Mouse (Mus musculus) erythroblast, embryonic 14.5 days (primary cell): ENCODE measurements around the gene Hyou1. TPM values are rescaled to one million over a fixed set of nuclear protein-coding genes. Genes with fewer than 3 reads are reported as not detected.
"Not testable (repeated sequence)": the region's sequence is repeated elsewhere in the genome, so short reads cannot be mapped to it uniquely, and the experiment has no call there.

Experiments used
- H3K27me3 ChIP-seq: 2 replicates; pipeline ENCODE4 v1.6.1; 2012; ENCODE audit warnings: inconsistent platforms; ENCODE audit not compliant: control insufficient read depth
- H3K36me3 ChIP-seq: 2 replicates; pipeline ENCODE4 v1.6.1; 2012; ENCODE audit warnings: mild to moderate bottlenecking, inconsistent platforms; ENCODE audit not compliant: control insufficient read depth
- H3K4me1 ChIP-seq: 2 replicates; pipeline ENCODE4 v1.6.1; 2012; ENCODE audit warnings: inconsistent platforms; ENCODE audit not compliant: control insufficient read depth
- H3K4me3 ChIP-seq: replicated peaks from 2 replicates; pipeline ENCODE3; 2012; ENCODE audit warnings: moderate library complexity, mild to moderate bottlenecking, inconsistent platforms
- H3K9me3 ChIP-seq: 2 replicates; pipeline ENCODE4 v1.6.1; 2012; ENCODE audit warnings: low read length, inconsistent platforms, mixed read lengths; ENCODE audit not compliant: control insufficient read depth
- GATA1 ChIP-seq: IDR thresholded peaks from 2 replicates; pipeline ENCODE4 v1.6.1; 2012; ENCODE audit warnings: low read length, inconsistent platforms, mixed read lengths
- TAL1 ChIP-seq: IDR thresholded peaks from 3 replicates; pipeline ENCODE4 v1.6.1; 2012; ENCODE audit warnings: low read length, inconsistent platforms, mixed read lengths
- polyA plus RNA-seq: library from polyadenylated mRNA; stranded (reverse); fragments of >175 nt; gene quantifications from 2 replicates; pipeline ENCODE4 v1.2.3, GENCODE M21; 2012

Gene Hyou1
- polyA plus RNA-seq, 1 experiment: 0.69 TPM

- H3K4me3 ChIP-seq: no peak overlapping the region
- peaks cover 40% of the 10 kb centered on the region for H3K4me1 ChIP-seq
- peaks cover 84% of the 10 kb centered on the region for H3K36me3 ChIP-seq
- H3K27me3 ChIP-seq: no peaks in the 10 kb centered on the region
- H3K9me3 ChIP-seq: peaks cover 6% of the 10 kb centered on the region
- no peak for TF ChIP-seq TAL1
Measured at GRCm38 (mm10) chr9:44347166-44347565, 32.1 kb upstream of the Hyou1 start.

- Histone ChIP-seq H3K4me1 (peaks cover 42% of the 10 kb centered on the region), H3K27me3 (no peaks in the 10 kb centered on the region), H3K4me3 (no peak overlapping the region), H3K9me3 (peaks cover 6% of the 10 kb centered on the region), H3K36me3 (peaks cover 84% of the 10 kb centered on the region)
- TF ChIP-seq GATA1: no peak
- no peak for TF ChIP-seq TAL1
Measured at GRCm38 (mm10) chr9:44347621-44348020, 31.7 kb upstream of the Hyou1 start.

GRCm38 (mm10) chr9:44348546-44348945 lies 30.7 kb upstream of the Hyou1 start:
- TF ChIP-seq GATA1 (no peak), TAL1 (no peak)
- Histone ChIP-seq H3K4me1 (peaks cover 42% of the 10 kb centered on the region), H3K4me3 (no peak overlapping the region), H3K27me3 (no peaks in the 10 kb centered on the region), H3K9me3 (peaks cover 6% of the 10 kb centered on the region), H3K36me3 (peaks cover 89% of the 10 kb centered on the region)

GRCm38 (mm10) chr9:44351396-44351795 lies 27.9 kb upstream of the Hyou1 start:
- TF ChIP-seq TAL1 (no peak), GATA1 (no peak)
- H3K9me3 ChIP-seq: peaks cover 6% of the 10 kb centered on the region
- H3K27me3 ChIP-seq: no peaks in the 10 kb centered on the region
- H3K36me3 ChIP-seq: peaks cover 99% of the 10 kb centered on the region
- H3K4me3 ChIP-seq: no peak overlapping the region
- H3K4me1 ChIP-seq: peaks cover 27% of the 10 kb centered on the region

- Histone ChIP-seq H3K4me3 (no peak overlapping the region), H3K27me3 (no peaks in the 10 kb centered on the region), H3K36me3 (peaks cover 98% of the 10 kb centered on the region), H3K4me1 (peaks cover 29% of the 10 kb centered on the region), H3K9me3 (peaks cover 6% of the 10 kb centered on the region)
- TF ChIP-seq GATA1: no peak
- TF ChIP-seq TAL1: no peak
Measured at GRCm38 (mm10) chr9:44352337-44352736, 27.0 kb upstream of the Hyou1 start.

- no peak for TF ChIP-seq GATA1
- TF ChIP-seq TAL1: no peak
Measured at GRCm38 (mm10) chr9:44353142-44353541, 26.1 kb upstream of the Hyou1 start.

GRCm38 (mm10) chr9:44357207-44357606 lies 22.1 kb upstream of the Hyou1 start:
- Histone ChIP-seq H3K27me3 (no peaks in the 10 kb centered on the region), H3K9me3 (no peaks in the 10 kb centered on the region), H3K4me3 (peak overlapping the region; percentile 5), H3K4me1 (peaks cover 42% of the 10 kb centered on the region), H3K36me3 (peaks cover 76% of the 10 kb centered on the region)
- TF ChIP-seq TAL1: no peak
- TF ChIP-seq GATA1: no peak

More at GRCm38 (mm10) chr9:44353142-44353541, 26.1 kb upstream of the Hyou1 start:
- peaks cover 28% of the 10 kb centered on the region for H3K4me1 ChIP-seq
- peaks cover 98% of the 10 kb centered on the region for H3K36me3 ChIP-seq
- H3K4me3 ChIP-seq: no peak overlapping the region
- H3K27me3 ChIP-seq: no peaks in the 10 kb centered on the region
- H3K9me3 ChIP-seq: peaks cover 6% of the 10 kb centered on the region

GRCm38 (mm10) chr9:44361190-44361917 lies 17.9 kb upstream of the Hyou1 start, which contains the start of gene Vps11:
Gene Vps11, minus strand, starts transcription at chr9:44361670.
- Histone ChIP-seq H3K9me3 (no peaks in the 10 kb centered on the region), H3K27me3 (no peaks in the 10 kb centered on the region), H3K4me1 (peaks cover 33% of the 10 kb centered on the region), H3K4me3 (peak within 1 kb of the TSS; percentile 82), H3K36me3 (peaks cover 35% of the 10 kb centered on the region)
- TF ChIP-seq GATA1: no peak
- TF ChIP-seq TAL1: no peak

- peak overlapping the region; percentile 82 for H3K4me3 ChIP-seq
- not testable (repeated sequence) for H3K9me3 ChIP-seq, H3K27me3 ChIP-seq
- H3K4me1 ChIP-seq: peaks cover 32% of the 10 kb centered on the region
- peaks cover 29% of the 10 kb centered on the region for H3K36me3 ChIP-seq
Measured at GRCm38 (mm10) chr9:44361931-44362330, 17.4 kb upstream of the Hyou1 start.

GRCm38 (mm10) chr9:44364480-44364879 lies 14.8 kb upstream of the Hyou1 start:
- no peaks in the 10 kb centered on the region for H3K27me3 ChIP-seq
- no peak overlapping the region for H3K4me3 ChIP-seq
- no peak for TF ChIP-seq TAL1
- no peak for TF ChIP-seq GATA1
- peaks cover 23% of the 10 kb centered on the region for H3K4me1 ChIP-seq
- peaks cover 6% of the 10 kb centered on the region for H3K36me3 ChIP-seq
- H3K9me3 ChIP-seq: no peaks in the 10 kb centered on the region
